Mouse (Mus musculus) thymus, postnatal 10 days (tissue): ENCODE measurements around the gene Pdgfa.

Experiments
- DNase-seq, 2 experiments: peaks; one replicate each; pipeline ENCODE4 v3.0.0; 2021; ENCODE audit warnings: low spot score in 2 of 2

The Pdgfa gene

GRCm38 (mm10) chr5:138994786-138995720 lies 2.1 kb downstream of the Pdgfa start:
- DNase-seq = peak in 1 of 2 experiments; percentile 23

DNA sequence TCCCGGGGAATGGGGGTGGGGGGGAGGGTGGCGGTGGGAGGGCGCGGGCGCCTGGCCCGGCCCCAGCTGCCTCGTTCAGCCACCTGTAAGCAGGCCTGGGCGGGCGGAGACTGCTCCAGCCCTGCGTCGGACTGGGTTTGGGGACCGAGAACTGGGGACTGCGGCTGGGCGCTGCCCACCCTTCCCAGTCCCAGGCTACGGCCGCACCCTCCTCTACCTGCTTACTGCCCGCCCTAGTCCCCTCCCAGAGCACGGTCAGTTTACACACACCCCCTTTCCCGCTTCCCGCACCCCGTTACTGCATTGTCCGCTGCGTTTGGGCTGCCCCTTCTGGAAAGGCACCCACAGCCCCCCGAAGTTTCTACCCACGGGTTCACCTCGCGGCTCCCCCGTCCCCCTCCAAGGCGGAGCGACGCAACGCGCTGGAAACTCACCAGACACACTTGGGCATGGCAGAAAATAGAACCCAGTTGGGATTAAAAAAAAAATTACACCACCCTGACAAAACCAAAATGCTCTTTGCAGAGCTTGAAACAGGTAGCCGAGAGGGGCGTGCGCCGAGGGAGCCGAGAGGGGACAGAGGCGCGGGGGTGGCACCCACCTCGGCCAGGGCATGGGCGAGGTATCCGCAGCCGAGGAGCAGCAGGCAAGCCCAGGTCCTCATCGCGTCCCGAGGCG lies 2.9 kb downstream of the Pdgfa start:
- no peak for DNase-seq

- DNase-seq = no peak
Observed at GRCm38 (mm10) chr5:138993371-138994107, 3.6 kb downstream of the Pdgfa start.

- DNase-seq = no peak
Observed at GRCm38 (mm10) chr5:138992611-138993370, 4.4 kb downstream of the Pdgfa start.

- DNase-seq = no peak
Observed at GRCm38 (mm10) chr5:138991734-138992133, 5.4 kb downstream of the Pdgfa start.

DNA sequence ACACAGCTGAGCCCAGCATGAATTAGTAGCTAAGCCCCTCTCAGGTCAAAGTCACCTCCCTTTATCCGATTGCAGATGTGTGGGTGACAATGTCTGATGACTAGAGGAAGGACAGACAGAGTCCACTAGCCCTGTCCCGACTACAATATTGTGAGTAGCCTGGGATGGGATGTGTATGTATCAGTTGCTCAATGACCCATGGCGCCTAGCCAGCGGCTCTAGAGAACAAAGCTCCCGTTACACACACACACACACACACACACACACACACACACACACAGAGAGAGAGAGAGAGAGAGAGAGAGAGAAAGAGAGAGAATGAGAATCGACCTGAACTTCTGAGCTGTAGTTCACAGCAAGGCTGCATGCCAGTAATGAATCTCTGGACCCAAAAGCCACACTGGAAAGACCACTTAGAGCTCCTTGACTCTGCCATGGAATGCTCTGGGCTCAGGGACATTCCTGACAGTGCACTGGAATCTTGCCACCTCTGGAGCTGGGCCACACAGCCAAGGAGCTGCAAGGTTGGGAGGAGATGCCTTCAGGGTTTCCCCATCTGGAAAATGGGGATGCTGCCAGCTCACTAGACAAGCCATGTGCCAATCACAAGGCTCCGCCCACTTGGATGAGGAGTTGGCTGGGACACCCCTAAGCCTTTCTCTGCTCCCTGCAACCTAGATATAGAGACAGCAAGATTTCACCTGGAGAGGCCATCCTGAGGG lies 6.3 kb downstream of the Pdgfa start:
- no peak for DNase-seq

DNA sequence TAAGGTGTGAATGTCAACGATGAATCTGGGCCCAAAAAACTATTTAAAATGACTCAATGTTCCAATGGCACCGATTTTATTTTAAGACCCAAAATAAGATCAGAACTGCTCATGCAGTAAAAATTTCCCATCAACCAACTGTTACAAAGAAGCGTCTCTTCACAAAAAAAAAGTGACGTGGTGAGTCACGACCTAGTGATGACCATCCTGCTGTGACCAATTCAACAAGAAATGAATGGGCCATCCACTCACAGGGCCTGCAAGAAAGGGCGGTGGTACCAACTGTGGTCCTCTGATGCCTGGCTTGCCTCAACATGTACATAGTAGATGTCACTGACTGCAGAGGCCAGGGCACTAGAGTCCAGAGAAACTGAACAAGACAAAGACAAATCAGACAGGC lies 7.6 kb downstream of the Pdgfa start:
- DNase-seq = no peak

DNA sequence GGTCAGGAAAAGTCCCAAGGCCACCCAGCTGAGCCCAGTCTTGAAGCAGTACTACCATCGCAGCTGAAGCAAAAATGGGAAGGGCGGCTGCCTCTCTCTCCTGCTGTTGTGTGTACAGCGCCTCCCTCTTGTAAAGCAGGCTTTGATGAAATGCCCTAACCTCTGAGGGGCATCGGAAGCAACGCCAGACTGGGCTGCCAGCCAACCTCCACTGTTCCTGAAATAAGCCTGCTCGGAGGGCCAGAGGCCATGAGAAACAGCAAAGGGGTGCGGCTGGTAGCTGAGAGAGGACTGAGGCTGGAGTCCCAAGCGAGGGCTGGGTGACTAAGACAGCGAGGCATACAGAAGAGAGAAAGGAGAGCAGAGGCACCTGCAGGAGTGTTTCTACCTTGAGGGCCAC lies 8.4 kb downstream of the Pdgfa start:
- no peak for DNase-seq

GRCm38 (mm10) chr5:138987994-138988393 lies 9.2 kb downstream of the Pdgfa start:
- DNase-seq = no peak

GRCm38 (mm10) chr5:138981921-138982320 lies 15.2 kb downstream of the Pdgfa start:
- DNase-seq = no peak

DNA sequence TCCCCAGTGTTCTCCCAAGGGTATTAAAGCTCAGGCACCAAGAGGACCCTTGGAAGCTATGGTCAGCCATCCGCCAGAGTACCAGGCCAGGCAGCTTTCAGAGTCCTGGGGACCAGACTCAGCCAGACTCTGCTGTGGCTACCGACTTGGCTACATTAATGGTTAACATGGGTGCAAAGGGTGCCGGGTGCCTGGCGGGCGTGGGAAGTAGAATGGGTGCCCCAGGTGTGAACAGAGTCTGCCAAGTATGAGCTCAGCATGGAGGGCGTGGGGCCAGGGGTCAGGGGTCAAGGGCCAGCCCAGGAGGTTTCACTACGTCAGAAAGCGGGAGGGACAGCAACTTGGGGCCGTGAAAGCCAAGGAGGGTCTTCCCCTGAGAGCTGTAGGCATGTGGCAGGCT lies 16.6 kb downstream of the Pdgfa start:
- no peak for DNase-seq

DNA sequence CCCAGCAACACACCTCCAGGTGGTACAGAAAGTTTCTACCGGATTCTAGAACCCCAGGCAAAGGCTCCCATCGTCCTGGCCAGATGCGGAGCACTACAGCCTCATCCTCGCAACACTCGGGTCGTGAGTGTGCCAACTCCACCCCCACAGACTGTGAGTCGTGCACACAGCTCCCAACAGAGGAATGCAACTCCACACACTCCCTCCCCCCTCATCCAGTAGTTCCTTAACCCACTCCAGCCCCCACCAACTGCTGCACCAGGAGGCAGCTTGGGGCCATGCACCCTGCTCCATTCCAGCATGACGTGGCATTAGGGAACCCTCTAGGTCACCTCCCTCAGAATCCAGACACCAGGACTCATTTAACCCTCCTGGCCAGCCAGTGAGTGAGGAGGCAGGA lies 17.3 kb downstream of the Pdgfa start:
- no peak for DNase-seq

DNA sequence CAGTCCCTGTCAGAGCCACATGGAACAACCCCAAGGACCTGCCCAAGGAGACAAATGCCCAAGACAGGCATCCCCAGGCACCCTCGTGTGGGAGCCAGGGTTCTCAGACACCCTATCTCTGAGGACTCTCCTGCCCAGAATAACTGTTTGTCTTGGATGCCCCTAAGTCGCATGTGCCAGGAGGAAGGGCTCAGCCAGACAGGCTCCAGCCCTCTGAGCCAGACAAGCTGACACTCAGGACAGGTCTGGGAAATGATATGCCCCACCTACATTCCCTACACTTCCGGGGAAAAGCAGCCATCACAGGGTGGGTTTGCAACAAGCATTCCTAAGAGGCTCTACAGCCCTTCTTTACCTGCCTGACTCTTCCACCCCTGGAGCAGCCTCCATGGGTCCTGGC lies 19.4 kb downstream of the Pdgfa start:
- DNase-seq = no peak

- DNase-seq = no peak
Observed at GRCm38 (mm10) chr5:138974911-138975485, 22.2 kb downstream of the Pdgfa start.

DNA sequence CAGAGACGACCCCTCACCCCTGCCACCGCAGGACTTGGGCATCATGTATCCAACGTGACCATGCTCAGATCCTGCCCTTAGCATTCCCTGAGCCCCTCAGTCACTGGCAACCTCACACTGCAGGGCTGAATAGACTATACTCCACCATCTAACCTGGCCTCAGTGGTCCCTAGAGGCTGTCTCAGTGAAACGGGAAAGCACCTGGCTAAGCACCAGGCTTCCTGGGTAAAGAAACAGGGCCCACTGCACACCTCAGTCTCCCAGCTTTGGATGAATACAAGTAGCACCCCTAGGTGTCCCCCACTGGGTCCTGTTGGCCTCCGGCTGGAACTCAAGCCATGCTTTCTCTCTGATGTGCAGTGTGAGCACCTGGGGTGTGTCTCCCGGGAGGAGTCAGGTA lies 23.7 kb downstream of the Pdgfa start:
- DNase-seq = no peak

DNA sequence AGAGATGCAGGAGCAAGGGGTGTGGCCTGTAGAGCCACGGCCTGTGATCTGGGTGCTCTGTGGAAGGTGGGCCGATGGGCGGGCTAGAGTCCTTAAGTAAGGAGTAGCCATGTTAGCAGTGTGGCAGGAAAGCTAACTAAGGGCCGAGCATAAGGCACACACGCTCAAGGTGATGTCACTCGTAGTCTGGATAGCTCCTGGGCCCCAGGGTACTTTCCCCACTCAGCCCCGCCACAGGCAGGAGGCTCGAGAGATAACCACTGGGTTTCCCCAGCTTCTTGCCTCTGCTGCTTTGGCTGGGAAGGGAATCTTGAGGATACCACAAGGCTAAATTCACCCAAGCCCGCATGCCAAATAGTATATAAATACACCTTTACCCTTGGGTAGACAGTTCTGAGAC lies 25.8 kb downstream of the Pdgfa start:
- DNase-seq = no peak

GRCm38 (mm10) chr5:138970056-138970490 lies 27.1 kb downstream of the Pdgfa start:
- no peak for DNase-seq

DNA sequence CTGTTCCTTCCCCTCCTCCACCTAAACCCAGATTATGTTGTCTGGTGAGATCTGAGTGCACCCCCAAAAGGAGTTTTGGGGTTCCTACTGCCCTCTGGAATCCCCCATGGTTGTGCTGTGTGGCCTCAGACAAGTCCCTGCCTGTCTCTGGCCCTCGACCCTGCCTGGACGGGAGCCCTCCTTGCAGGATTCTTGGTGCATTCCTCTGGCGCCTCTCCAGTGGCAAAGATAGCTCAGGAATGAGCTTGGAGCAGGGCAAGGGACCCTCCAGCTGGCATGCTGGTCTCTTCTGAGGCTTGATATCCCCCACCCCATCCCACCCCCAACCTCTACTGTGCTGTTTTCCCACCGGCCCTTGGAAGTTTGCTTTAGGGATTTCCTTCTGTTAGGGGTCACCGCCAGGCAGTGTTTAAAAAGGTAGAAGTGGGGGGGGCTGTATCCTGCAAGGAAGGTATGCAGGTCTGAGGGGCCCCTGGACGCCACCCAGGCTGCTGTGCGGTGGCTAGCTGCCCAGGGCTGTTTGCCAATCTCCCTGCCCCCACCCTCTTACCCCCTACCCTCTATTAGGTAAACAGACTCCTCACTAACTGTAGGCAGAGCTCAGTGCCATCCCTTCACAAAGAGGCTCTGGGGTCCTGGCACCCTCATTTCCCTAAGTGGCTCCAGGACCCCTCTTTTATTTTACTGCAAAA lies 31.0 kb downstream of the Pdgfa start:
- DNase-seq = no peak

DNA sequence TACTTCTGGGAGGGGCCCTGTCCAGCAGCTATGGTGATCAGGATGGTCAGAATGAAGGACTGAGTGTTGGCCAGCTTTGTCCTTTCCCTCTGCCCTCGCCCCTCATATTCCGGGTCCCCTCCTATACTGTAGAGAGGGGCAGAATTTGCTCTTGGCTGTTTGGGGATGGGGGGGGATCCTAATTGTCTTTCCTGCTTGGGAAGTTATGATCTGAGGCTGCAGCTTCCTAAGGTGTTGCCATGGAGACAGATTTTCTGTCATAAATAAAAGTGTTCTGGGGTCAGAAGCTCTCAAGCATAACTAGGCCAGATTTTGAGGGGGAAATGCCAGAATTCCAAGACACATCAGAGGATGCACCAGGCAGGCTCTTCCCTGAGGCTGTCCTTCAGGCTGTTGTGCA lies 31.6 kb downstream of the Pdgfa start:
- no peak for DNase-seq

DNA sequence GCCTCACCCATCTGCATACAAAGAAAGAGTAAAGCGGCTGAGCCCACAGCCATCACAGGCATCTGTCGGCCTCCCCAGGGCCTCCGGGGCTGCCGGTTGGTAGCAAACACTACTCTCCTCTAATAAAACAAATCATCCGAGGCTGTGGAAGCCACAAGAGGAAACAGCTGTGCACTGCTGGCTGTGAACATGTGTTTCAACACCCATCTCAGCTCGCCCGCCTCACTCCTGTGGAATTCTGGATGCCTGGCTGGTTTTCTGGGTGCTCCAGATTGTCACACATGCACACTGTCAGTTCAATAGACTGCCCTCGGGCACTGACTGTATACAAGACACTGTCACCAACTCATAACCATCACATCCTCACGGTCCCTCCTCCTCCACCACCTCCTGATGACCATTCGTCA lies 40.7 kb downstream of the Pdgfa start:
- DNase-seq = no peak
